Mouse (Mus musculus): ENCODE data around the gene Gm20929. TPM values are rescaled to one million over a fixed set of nuclear protein-coding genes. Genes with fewer than 3 reads are reported as not detected.
"Not testable (repeated sequence)": the region's sequence is repeated elsewhere in the genome, so short reads cannot be mapped to it uniquely, and the experiment has no call there.

The Gm20929 gene
- total RNA-seq (2014; rRNA removed): not detected in 2 replicates
- polyA plus RNA-seq (2015; fragmentation: Nextera tagmentation; extraction: Ambion mirVana): not detected in 2 replicates

GRCm38 (mm10) chrY:53843649-53844048 is at the start of gene Gm20929:
Gene Gm20929, plus strand, starts transcription at chrY:53843949.
- not testable (repeated sequence) for H3K9ac ChIP-seq (replicated peaks; ENCODE audit: low read length); H3K27ac ChIP-seq; H3K9me3 ChIP-seq (ENCODE audit: low read length); ATAC-seq; H3K4me2 ChIP-seq (ENCODE audit: low read depth, low read length); H3K4me1 ChIP-seq (ENCODE audit: insufficient read depth, low read length); H3K27me3 ChIP-seq (ENCODE audit: insufficient read depth, low read length); H3K4me3 ChIP-seq (ENCODE audit: low read length); DNase-seq (ENCODE audit: low spot score); H3K36me3 ChIP-seq (ENCODE audit: insufficient read depth, low read length)
- WGBS: no CpG with 5 or more reads among the region's 6 CpGs

Data from hindbrain, postnatal 0 days (tissue).